Mouse (Mus musculus) small intestine, adult 10 weeks (tissue): ENCODE results near the gene Dpt. TPM values are rescaled to one million over a fixed set of nuclear protein-coding genes. Genes with fewer than 3 reads are reported as not detected.

Source experiments
- polyA plus RNA-seq: library from polyadenylated mRNA; stranded (reverse); fragments of 350-450 nt; fragmentation: Illumina TruSeq; extraction: RNeasy Lipid Tissue Mini Kit (QIAGEN cat#74804); gene quantifications from one replicate; pipeline ENCODE4 v1.2.3, GENCODE M21; 2014; ENCODE audit warnings: low replicate concordance

The Dpt gene
- 63.5 TPM for polyA plus RNA-seq

DNA sequence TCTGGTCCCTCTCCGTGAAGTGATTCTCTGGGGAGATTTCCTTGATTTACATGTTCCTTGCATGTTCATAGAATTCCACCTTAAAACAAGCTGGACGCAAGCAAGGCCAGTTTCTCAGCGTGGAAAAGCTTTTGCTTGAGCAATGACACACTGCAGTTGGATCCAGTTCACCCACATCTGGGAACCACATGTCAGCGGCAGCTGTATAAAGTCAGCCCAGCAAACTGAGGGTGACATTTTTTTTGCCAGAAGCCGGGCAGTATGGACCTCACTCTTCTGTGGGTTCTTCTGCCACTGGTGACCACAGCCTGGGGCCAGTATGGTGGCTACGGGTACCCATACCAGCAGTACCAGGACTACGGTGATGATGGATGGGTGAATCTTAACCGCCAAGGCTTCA lies at the start of gene Dpt:
Gene Dpt, plus strand, starts transcription at position 174 of the 400 bp plus-strand sequence.

Other genes starting within 250 kb of the Dpt start
- gene Xcl1, start 138.9 kb downstream of the Dpt start, polyA plus RNA-seq: 1.1 TPM